Mouse (Mus musculus): ENCODE results near the gene Mtus2. TPM values are rescaled to one million over a fixed set of nuclear protein-coding genes. Genes with fewer than 3 reads are reported as not detected.
A peak's percentile ranks its signal among the peaks of the same experiment; 100 is the strongest.
"Not testable (repeated sequence)": the region's sequence is repeated elsewhere in the genome, so short reads cannot be mapped to it uniquely, and the experiment has no call there.

The Mtus2 gene
- polyA plus RNA-seq, 1 experiment: 0.80 TPM

DNA sequence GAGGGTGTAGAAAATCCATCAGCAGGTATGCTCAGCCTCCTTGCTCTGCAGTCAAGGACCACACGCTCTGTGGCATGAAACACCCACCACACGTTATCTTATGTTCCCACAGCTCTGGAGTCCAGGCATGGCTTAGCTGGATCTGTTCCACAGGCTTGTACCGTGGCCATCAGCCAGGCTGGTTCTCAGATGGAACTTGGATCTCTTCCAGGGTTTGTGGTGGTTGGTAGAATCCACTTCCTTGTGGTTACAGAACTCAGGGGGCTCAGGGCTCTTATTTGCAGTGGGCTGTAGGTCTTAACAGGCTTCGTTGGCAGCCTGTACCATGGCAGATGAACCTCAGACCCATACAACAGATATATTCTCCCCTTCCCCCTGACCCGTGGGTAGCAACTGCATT is 17.9 kb upstream of the Mtus2 start:
- Histone ChIP-seq H3K27me3 (replicated peaks; ENCODE audit: control insufficient read depth, insufficient read depth, low read length) (no peaks in the 10 kb centered on the region), H3K4me3 (ENCODE audit: insufficient read depth, low read depth, low read length) (no peak overlapping the region), H3K36me3 (ENCODE audit: control insufficient read depth, insufficient read depth, low read length) (no peaks in the 10 kb centered on the region), H3K27ac (ENCODE audit: insufficient read depth, low read depth, low read length) (no peak overlapping the region), H3K4me1 (ENCODE audit: control insufficient read depth, insufficient read depth, low read length) (no peaks in the 10 kb centered on the region)
- WGBS: 63% methylated on average over 5 of the region's 5 CpGs
- DNase-seq: peak; percentile 9
- no peak for TF ChIP-seq POLR2A (IDR thresholded peaks at IDR 0.05; ENCODE audit: low read depth, low read length)
- no peak for TF ChIP-seq CTCF (conservative IDR thresholded peaks at IDR 0.05; ENCODE audit: insufficient read depth, insufficient read length, low read depth, low read length)

DNA sequence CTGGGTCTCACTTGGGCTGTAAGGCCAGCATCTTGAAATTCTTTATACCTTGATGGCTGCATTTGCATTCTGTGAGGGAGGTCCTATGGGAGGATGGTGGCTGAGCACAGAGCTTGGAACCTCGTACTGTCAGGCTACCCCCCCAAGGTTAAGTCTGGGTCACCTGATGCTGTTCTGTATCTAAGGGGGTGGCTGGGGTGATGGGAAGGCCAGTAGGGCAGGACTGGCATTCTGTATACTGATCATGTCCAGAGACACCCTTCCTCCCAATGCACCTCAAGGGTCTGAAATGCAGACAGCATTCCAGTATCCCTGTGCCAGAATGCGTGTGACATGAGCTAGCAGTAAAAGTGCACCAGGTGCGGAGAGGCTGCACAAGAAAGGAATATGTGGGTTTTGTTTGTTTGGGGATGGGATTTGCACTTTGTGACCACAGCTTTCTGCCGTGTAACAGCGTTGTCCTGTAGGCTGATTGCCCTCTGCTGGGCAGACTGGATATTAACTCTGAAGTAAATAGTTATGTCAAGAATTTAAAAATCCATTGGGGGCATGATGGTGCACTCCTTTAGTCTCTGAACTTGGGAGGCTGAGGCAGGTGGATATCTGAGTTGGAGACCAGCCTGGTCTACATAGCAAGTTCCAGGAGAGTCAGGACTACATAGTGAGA is 12.0 kb upstream of the Mtus2 start:
- H3K27me3 ChIP-seq (replicated peaks; ENCODE audit: control insufficient read depth, insufficient read depth, low read length): no peaks in the 10 kb centered on the region
- no peaks in the 10 kb centered on the region for H3K4me1 ChIP-seq (ENCODE audit: control insufficient read depth, insufficient read depth, low read length)
- TF ChIP-seq POLR2A (IDR thresholded peaks at IDR 0.05; ENCODE audit: low read depth, low read length) (no peak), CTCF (conservative IDR thresholded peaks at IDR 0.05; ENCODE audit: insufficient read depth, insufficient read length, low read depth, low read length) (peak; percentile 78)
- H3K36me3 ChIP-seq (ENCODE audit: control insufficient read depth, insufficient read depth, low read length): no peaks in the 10 kb centered on the region
- 17% methylated on average over 5 of the region's 5 CpGs for WGBS
- no peak overlapping the region for H3K4me3 ChIP-seq (ENCODE audit: insufficient read depth, low read depth, low read length)
- peak; percentile 41 for DNase-seq
- H3K27ac ChIP-seq (ENCODE audit: insufficient read depth, low read depth, low read length): no peak overlapping the region

DNA sequence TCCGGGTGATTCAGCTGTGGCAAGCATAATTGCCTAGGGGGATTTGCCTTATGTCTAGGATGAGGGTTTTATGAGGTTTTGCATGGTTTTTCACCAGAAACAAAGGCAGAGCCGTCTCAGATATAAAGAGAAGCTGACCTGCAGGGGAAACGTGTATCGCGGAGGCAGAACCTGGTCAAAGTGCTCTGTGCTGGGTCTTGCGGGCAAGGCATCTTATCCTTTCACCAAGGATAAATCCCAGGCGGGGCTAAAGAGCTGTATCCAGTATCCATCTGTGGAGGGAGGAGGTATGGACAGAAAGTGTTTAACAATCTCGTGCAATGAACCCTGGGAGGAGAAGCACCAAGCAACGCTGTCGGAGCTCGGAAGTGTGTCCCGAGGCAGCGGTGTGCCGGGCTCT is 7.2 kb upstream of the Mtus2 start:
- Histone ChIP-seq H3K27me3 (replicated peaks; ENCODE audit: control insufficient read depth, insufficient read depth, low read length) (no peaks in the 10 kb centered on the region), H3K4me1 (ENCODE audit: control insufficient read depth, insufficient read depth, low read length) (no peaks in the 10 kb centered on the region), H3K36me3 (ENCODE audit: control insufficient read depth, insufficient read depth, low read length) (no peaks in the 10 kb centered on the region), H3K27ac (ENCODE audit: insufficient read depth, low read depth, low read length) (no peak overlapping the region), H3K4me3 (ENCODE audit: insufficient read depth, low read depth, low read length) (no peak overlapping the region)
- 74% methylated on average over 14 of the region's 14 CpGs for WGBS
- TF ChIP-seq POLR2A (IDR thresholded peaks at IDR 0.05; ENCODE audit: low read depth, low read length) (no peak), CTCF (conservative IDR thresholded peaks at IDR 0.05; ENCODE audit: insufficient read depth, insufficient read length, low read depth, low read length) (no peak)
- no peak for DNase-seq

DNA sequence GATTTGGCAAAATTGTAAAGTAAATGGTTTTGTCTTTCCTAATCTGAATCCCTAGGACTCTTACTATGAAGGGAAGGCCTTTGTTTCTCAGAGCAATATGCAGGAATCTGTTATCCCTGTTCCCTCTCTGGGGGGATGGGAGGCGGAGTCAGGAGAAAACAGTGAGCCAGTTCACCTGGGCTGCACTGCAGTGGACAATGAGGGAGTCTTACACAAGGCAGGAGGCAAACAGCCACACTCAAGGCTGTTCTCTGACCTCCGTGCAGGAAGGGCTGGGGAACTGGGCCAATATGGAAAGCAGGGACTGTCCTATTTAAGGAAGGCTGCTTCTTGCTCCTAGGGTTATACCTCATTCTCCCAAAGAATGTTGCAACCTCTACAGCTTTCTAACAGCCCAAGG is 5.4 kb upstream of the Mtus2 start:
- Histone ChIP-seq H3K36me3 (ENCODE audit: control insufficient read depth, insufficient read depth, low read length) (no peaks in the 10 kb centered on the region), H3K27ac (ENCODE audit: insufficient read depth, low read depth, low read length) (no peak overlapping the region), H3K4me1 (ENCODE audit: control insufficient read depth, insufficient read depth, low read length) (no peaks in the 10 kb centered on the region), H3K4me3 (ENCODE audit: insufficient read depth, low read depth, low read length) (no peak overlapping the region), H3K27me3 (replicated peaks; ENCODE audit: control insufficient read depth, insufficient read depth, low read length) (no peaks in the 10 kb centered on the region)
- TF ChIP-seq CTCF (conservative IDR thresholded peaks at IDR 0.05; ENCODE audit: insufficient read depth, insufficient read length, low read depth, low read length) (no peak), POLR2A (IDR thresholded peaks at IDR 0.05; ENCODE audit: low read depth, low read length) (no peak)
- WGBS: 48% methylated on average over 2 of the region's 2 CpGs
- DNase-seq: no peak

DNA sequence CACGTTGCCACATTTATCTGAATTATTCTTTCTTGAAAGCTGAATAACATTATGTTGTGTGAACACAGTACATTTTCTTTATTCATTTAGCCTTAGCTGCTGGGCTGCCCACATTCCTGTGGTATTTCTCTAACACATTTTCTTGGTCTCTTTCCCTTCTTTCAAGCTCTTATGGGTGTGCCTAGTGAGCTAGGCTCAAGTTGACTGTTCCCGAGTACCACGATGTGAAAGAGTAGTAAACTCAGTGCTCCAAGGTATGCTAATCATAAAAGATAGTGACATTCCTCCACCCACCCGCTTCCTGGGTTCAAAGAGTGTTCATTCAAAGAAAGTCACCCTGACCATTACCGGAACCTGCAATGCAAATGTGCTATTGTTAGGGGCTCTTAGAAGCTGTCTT is 3.9 kb upstream of the Mtus2 start:
- 78% methylated on average over 5 of the region's 5 CpGs for WGBS
- not testable (repeated sequence) for DNase-seq; H3K4me3 ChIP-seq (ENCODE audit: insufficient read depth, low read depth, low read length); H3K4me1 ChIP-seq (ENCODE audit: control insufficient read depth, insufficient read depth, low read length); H3K27ac ChIP-seq (ENCODE audit: insufficient read depth, low read depth, low read length); H3K36me3 ChIP-seq (ENCODE audit: control insufficient read depth, insufficient read depth, low read length); H3K27me3 ChIP-seq (replicated peaks; ENCODE audit: control insufficient read depth, insufficient read depth, low read length)

DNA sequence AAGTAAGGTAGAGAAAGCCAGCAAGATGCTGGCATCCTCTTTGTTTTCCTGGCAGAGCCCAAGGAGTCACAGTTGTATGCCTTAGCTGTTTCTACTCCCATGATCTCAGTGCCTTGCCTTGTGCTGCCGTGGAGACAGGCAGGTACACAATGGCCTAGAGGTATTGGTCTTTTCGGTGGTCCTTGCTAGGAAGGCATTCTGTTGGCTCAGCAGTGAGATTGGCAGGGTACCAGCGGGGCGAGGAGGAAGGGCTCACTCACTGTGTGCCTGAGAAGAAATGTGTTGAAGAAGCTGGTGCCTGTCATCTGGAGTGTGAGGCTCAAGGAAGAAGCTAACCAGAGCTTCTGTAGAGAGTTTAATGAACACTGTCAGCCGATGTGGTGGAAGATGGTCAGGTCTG is 1.4 kb upstream of the Mtus2 start:
- Histone ChIP-seq H3K4me1 (ENCODE audit: control insufficient read depth, insufficient read depth, low read length) (no peaks in the 10 kb centered on the region), H3K27me3 (replicated peaks; ENCODE audit: control insufficient read depth, insufficient read depth, low read length) (no peaks in the 10 kb centered on the region; the same call in 1 of the 2 replicates), H3K36me3 (ENCODE audit: control insufficient read depth, insufficient read depth, low read length) (no peaks in the 10 kb centered on the region), H3K4me3 (ENCODE audit: insufficient read depth, low read depth, low read length) (no peak overlapping the region), H3K27ac (ENCODE audit: insufficient read depth, low read depth, low read length) (no peak overlapping the region)
- TF ChIP-seq POLR2A (IDR thresholded peaks at IDR 0.05; ENCODE audit: low read depth, low read length) (no peak), CTCF (conservative IDR thresholded peaks at IDR 0.05; ENCODE audit: insufficient read depth, insufficient read length, low read depth, low read length) (no peak)
- 46% methylated on average over 5 of the region's 5 CpGs for WGBS
- no peak for DNase-seq

DNA sequence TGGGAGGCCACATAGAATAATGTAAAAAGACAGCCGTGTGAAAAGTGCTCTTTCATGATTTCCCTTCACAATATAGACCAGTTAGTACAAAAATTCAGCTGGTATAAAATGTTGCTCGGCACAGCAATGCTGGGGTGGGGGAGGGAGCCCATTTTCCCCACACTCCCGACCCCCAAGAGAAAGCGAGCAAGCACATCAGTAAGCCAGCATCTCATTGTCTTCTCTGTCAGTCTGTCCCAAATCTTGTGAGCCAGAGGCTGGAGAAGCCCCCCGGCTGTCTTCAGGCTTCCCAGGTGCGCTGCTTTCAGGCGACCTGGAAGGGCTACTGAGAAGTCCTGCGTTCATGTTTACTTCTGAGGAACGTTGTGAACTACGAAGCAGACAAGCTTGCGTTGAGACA is 699 bp upstream of the Mtus2 start:
- no peaks in the 10 kb centered on the region; the same call in 1 of the 2 replicates for H3K27me3 ChIP-seq (replicated peaks; ENCODE audit: control insufficient read depth, insufficient read depth, low read length)
- no peak overlapping the region for H3K27ac ChIP-seq (ENCODE audit: insufficient read depth, low read depth, low read length)
- no peaks in the 10 kb centered on the region for H3K36me3 ChIP-seq (ENCODE audit: control insufficient read depth, insufficient read depth, low read length)
- H3K4me3 ChIP-seq (ENCODE audit: insufficient read depth, low read depth, low read length): no peak overlapping the region
- TF ChIP-seq CTCF (conservative IDR thresholded peaks at IDR 0.05; ENCODE audit: insufficient read depth, insufficient read length, low read depth, low read length) (no peak), POLR2A (IDR thresholded peaks at IDR 0.05; ENCODE audit: low read depth, low read length) (no peak)
- WGBS: 4% methylated on average over 11 of the region's 11 CpGs
- no peak for DNase-seq
- H3K4me1 ChIP-seq (ENCODE audit: control insufficient read depth, insufficient read depth, low read length): no peaks in the 10 kb centered on the region
